Mouse (Mus musculus): ENCODE data around the gene Phf14. TPM values are rescaled to one million over a fixed set of nuclear protein-coding genes. Genes with fewer than 3 reads are reported as not detected.

The Phf14 gene
- total and polyA plus RNA-seq, 3 experiments, result 25.7 to 58.7 (median 29.6) TPM

DNA sequence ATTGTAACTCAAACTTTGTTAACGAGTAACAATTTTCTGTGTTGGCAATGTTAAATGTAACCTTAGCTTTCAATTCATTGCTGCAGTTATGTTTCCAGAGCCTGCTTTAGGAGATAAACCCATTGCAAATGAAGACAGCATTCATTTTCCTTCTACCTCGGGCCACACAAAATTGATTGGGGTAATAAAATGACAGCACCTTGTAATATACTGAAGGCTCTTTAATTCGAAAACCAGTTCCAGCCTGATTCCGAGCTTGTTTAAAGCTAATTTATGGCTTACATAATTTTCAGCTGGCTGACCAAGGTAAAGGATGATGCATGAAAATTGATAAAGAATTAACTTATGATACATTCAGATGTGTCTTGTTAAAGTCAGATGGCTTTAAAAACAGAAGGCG, 151.1 kb downstream of the Phf14 start:
- DNase-seq (ENCODE audit: low read depth, low spot score), result no peak
- no peak overlapping the region for H3K9ac ChIP-seq (ENCODE audit: control insufficient read depth, low read depth, low read length, poor library complexity, severe bottlenecking)
- no peaks in the 10 kb centered on the region for H3K79me2 ChIP-seq (ENCODE audit: control insufficient read depth, insufficient read depth, low read length, poor library complexity)
- H3K4me3 ChIP-seq (ENCODE audit: control insufficient read depth in 1 of 2, insufficient read depth in 1 of 2, low read depth in 2 of 2, low read length in 2 of 2), result no peak overlapping the region
- H3K36me3 ChIP-seq (ENCODE audit: control insufficient read depth in 1 of 2, insufficient read depth in 2 of 2, low read length in 2 of 2), result peaks cover 0 to 4% of the 10 kb centered on the region in 2 experiments; a peak in 2 of 4 replicates
- H3K9me3 ChIP-seq (replicated peaks; ENCODE audit: insufficient read depth, low read length), result no peaks in the 10 kb centered on the region
- no peaks in the 10 kb centered on the region for H3K4me1 ChIP-seq (ENCODE audit: control insufficient read depth in 1 of 2, insufficient read depth in 2 of 2, low read length in 2 of 2)
- no peak for TF ChIP-seq TCF12 (IDR thresholded peaks at IDR 0.05; ENCODE audit: low read depth, low read length)
- H3K27me3 ChIP-seq (ENCODE audit: control insufficient read depth in 1 of 2, insufficient read depth in 2 of 2, low read length in 2 of 2), result no peaks in the 10 kb centered on the region
- H3K27ac ChIP-seq (ENCODE audit: control insufficient read depth, low read depth, low read length), result no peak overlapping the region

GRCm38 (mm10) chr6:12059971-12060370, 152.4 kb downstream of the Phf14 start:
- H3K36me3 ChIP-seq (ENCODE audit: control insufficient read depth in 1 of 2, insufficient read depth in 2 of 2, low read length in 2 of 2), result peaks cover 0 to 4% of the 10 kb centered on the region in 2 experiments; a peak in 2 of 4 replicates
- no peak overlapping the region for H3K4me3 ChIP-seq (ENCODE audit: control insufficient read depth in 1 of 2, insufficient read depth in 1 of 2, low read depth in 2 of 2, low read length in 2 of 2)
- TF ChIP-seq USF1 (IDR thresholded peaks at IDR 0.05; ENCODE audit: low read depth, low read length) (no peak), ZMIZ1 (IDR thresholded peaks at IDR 0.05; ENCODE audit: low read depth, low read length) (no peak), UBTF (IDR thresholded peaks at IDR 0.05; ENCODE audit: borderline replicate concordance, insufficient read depth, low read depth, low read length) (no peak), CHD2 (IDR thresholded peaks at IDR 0.05; ENCODE audit: low read length) (no peak), RAD21 (IDR thresholded peaks at IDR 0.05; ENCODE audit: low read depth, low read length) (no peak), MYC (IDR thresholded peaks at IDR 0.05; ENCODE audit: low read depth, low read length) (no peak), SIN3A (IDR thresholded peaks at IDR 0.05; ENCODE audit: low read length) (no peak), ELF1 (IDR thresholded peaks at IDR 0.05; ENCODE audit: low read depth, low read length) (no peak), TAL1 (IDR thresholded peaks at IDR 0.05; ENCODE audit: low read length) (no peak), ETS1 (IDR thresholded peaks at IDR 0.05; ENCODE audit: low read depth, low read length) (no peak), E2F4 (IDR thresholded peaks at IDR 0.05; ENCODE audit: borderline replicate concordance, low read depth, low read length) (no peak), MEF2A (IDR thresholded peaks at IDR 0.05; ENCODE audit: extremely low read depth, insufficient replicate concordance, low read depth, low read length, poor library complexity, severe bottlenecking) (no peak)
- no peaks in the 10 kb centered on the region for H3K27me3 ChIP-seq (ENCODE audit: control insufficient read depth in 1 of 2, insufficient read depth in 2 of 2, low read length in 2 of 2)
- no peaks in the 10 kb centered on the region for H3K79me2 ChIP-seq (ENCODE audit: control insufficient read depth, insufficient read depth, low read length, poor library complexity)
- DNase-seq (ENCODE audit: low read depth, low spot score), result no peak
- H3K9me3 ChIP-seq (replicated peaks; ENCODE audit: insufficient read depth, low read length), result no peaks in the 10 kb centered on the region
- no peaks in the 10 kb centered on the region for H3K4me1 ChIP-seq (ENCODE audit: control insufficient read depth in 1 of 2, insufficient read depth in 2 of 2, low read length in 2 of 2)
- H3K27ac ChIP-seq (ENCODE audit: control insufficient read depth, low read depth, low read length), result no peak overlapping the region
- H3K9ac ChIP-seq (ENCODE audit: control insufficient read depth, low read depth, low read length, poor library complexity, severe bottlenecking), result no peak overlapping the region

DNA sequence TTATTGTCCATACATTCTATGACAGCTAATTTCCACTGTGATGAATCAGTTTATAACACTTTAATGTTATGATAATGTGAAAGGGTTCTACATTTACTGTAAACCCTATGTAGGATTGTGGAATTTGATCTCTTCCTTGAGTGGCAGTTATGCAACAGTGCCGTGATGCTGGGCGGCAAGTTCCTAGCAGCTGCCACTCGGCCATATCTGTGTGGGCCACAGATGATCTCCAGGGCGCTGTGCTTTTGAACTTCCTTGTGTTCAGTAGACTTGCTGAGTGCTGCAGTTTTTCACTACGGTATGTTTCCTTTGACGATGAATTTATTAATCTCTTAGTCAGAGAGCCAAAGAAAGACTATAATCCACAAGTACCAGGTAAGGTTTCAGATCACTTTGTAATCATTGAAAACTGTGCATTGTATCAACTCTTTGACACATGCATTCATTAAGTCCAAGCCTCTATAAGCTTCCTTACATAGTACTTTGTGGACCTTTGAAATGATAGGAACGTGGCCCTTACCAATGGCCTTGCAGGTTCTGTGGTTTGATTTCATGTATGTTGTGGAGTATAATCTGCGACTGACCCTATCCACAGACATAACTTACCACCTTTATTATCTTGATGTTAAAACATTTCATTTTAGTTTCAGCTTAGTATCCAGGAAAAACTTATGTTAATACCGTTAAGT, 153.0 kb downstream of the Phf14 start:
- Histone ChIP-seq H3K79me2 (ENCODE audit: control insufficient read depth, insufficient read depth, low read length, poor library complexity) (no peaks in the 10 kb centered on the region), H3K4me3 (ENCODE audit: control insufficient read depth in 1 of 2, insufficient read depth in 1 of 2, low read depth in 2 of 2, low read length in 2 of 2) (no peak overlapping the region), H3K27ac (ENCODE audit: control insufficient read depth, low read depth, low read length) (no peak overlapping the region), H3K4me1 (ENCODE audit: control insufficient read depth in 1 of 2, insufficient read depth in 2 of 2, low read length in 2 of 2) (no peaks in the 10 kb centered on the region), H3K9me3 (replicated peaks; ENCODE audit: insufficient read depth, low read length) (no peaks in the 10 kb centered on the region), H3K9ac (ENCODE audit: control insufficient read depth, low read depth, low read length, poor library complexity, severe bottlenecking) (no peak overlapping the region), H3K27me3 (ENCODE audit: control insufficient read depth in 1 of 2, insufficient read depth in 2 of 2, low read length in 2 of 2) (no peaks in the 10 kb centered on the region), H3K36me3 (ENCODE audit: control insufficient read depth in 1 of 2, insufficient read depth in 2 of 2, low read length in 2 of 2) (peaks cover 0 to 4% of the 10 kb centered on the region in 2 experiments; a peak in 2 of 4 replicates)
- TF ChIP-seq RAD21 (IDR thresholded peaks at IDR 0.05; ENCODE audit: low read depth, low read length) (no peak), MXI1 (IDR thresholded peaks at IDR 0.05; ENCODE audit: low read depth, low read length) (no peak), UBTF (IDR thresholded peaks at IDR 0.05; ENCODE audit: borderline replicate concordance, insufficient read depth, low read depth, low read length) (no peak), MAZ (IDR thresholded peaks at IDR 0.05; ENCODE audit: low read depth, low read length) (no peak), KAT2A (conservative IDR thresholded peaks at IDR 0.05; ENCODE audit: low read depth, low read length) (no peak), ZNF384 (IDR thresholded peaks at IDR 0.05; ENCODE audit: low read depth, low read length) (no peak), CTCF (IDR thresholded peaks at IDR 0.05 in 2 of 3, conservative IDR thresholded peaks at IDR 0.05 in 1 of 3; ENCODE audit: control insufficient read depth in 1 of 3, insufficient read depth in 1 of 3, low read depth in 2 of 3, low read length in 3 of 3, poor library complexity in 1 of 3, severe bottlenecking in 1 of 3) (no peak), TBP (IDR thresholded peaks at IDR 0.05; ENCODE audit: low read depth, low read length) (no peak), USF1 (IDR thresholded peaks at IDR 0.05; ENCODE audit: low read depth, low read length) (no peak), BHLHE40 (IDR thresholded peaks at IDR 0.05; ENCODE audit: borderline replicate concordance, low read depth, low read length) (no peak)
- DNase-seq (ENCODE audit: low read depth, low spot score), result no peak
